Mouse (Mus musculus) kidney, embryonic 14.5 days (tissue): ENCODE data around the gene Cct8. TPM values are rescaled to one million over a fixed set of nuclear protein-coding genes. Genes with fewer than 3 reads are reported as not detected.
"Not testable (repeated sequence)": the region's sequence is repeated elsewhere in the genome, so short reads cannot be mapped to it uniquely, and the experiment has no call there.

ENCODE experiments used
- ATAC-seq: fragments of 200-750 bp; cut with Nextera tagmentation; 2 replicates; pipeline ENCODE4 v1.8.0; 2017; ENCODE audit warnings: moderate number of reproducible peaks, mild to moderate bottlenecking, moderate TSS enrichment, moderate library complexity; ENCODE audit not compliant: low FRiP score, low TSS enrichment
- H3K27ac ChIP-seq: fragments of 300-500 bp; sonication (generic); 2 replicates; pipeline ENCODE4 v1.5.1; 2014; ENCODE audit warnings: low read depth, mild to moderate bottlenecking, low read length, moderate library complexity, mixed read lengths
- H3K27me3 ChIP-seq: fragments of 300-500 bp; sonication (generic); 2 replicates; pipeline ENCODE4 v1.6.1; 2014; ENCODE audit warnings: mild to moderate bottlenecking, low read length; ENCODE audit not compliant: control insufficient read depth, insufficient read depth
- H3K36me3 ChIP-seq: fragments of 300-500 bp; sonication (generic); 2 replicates; pipeline ENCODE4 v1.6.1; 2014; ENCODE audit warnings: low read length, mixed read lengths; ENCODE audit not compliant: control insufficient read depth, insufficient read depth
- H3K4me1 ChIP-seq: fragments of 300-500 bp; sonication (generic); 2 replicates; pipeline ENCODE4 v1.6.1; 2014; ENCODE audit warnings: low read length, mixed read lengths; ENCODE audit not compliant: control insufficient read depth, insufficient read depth
- H3K4me2 ChIP-seq: fragments of 300-500 bp; sonication (generic); replicated peaks from 2 replicates; pipeline ENCODE4 v1.6.1; 2014; ENCODE audit warnings: low read depth, mild to moderate bottlenecking, low read length
- H3K4me3 ChIP-seq: fragments of 300-500 bp; sonication (generic); 2 replicates; pipeline ENCODE4 v1.5.1; 2014; ENCODE audit warnings: mild to moderate bottlenecking, low read length
- H3K9ac ChIP-seq: fragments of 300-500 bp; sonication (generic); 2 replicates; pipeline ENCODE4 v1.6.1; 2014; ENCODE audit warnings: low read depth, mild to moderate bottlenecking, low read length, moderate library complexity
- H3K9me3 ChIP-seq: fragments of 300-500 bp; sonication (generic); 2 replicates; pipeline ENCODE4 v1.6.1; 2016; ENCODE audit warnings: low read length; ENCODE audit not compliant: control insufficient read depth
- WGBS: fragments of 180-500 bp; shearing (Covaris S2); extraction: QIAGEN DNeasy Blood & Tissue Kit; methylation state at CpG from one replicate; pipeline ENCODE4 v1.1.7; 2014; 5-methylcytosine and 5-hydroxymethylcytosine counted together
- polyA plus RNA-seq: library from polyadenylated mRNA; unstranded; fragments of >200 nt; fragmentation: Nextera tagmentation; extraction: Ambion mirVana; gene quantifications from 2 replicates; pipeline ENCODE4 v1.2.1, GENCODE M21; 2014

Gene Cct8
- polyA plus RNA-seq, 1 experiment from 2014 or later = 541 TPM

DNA sequence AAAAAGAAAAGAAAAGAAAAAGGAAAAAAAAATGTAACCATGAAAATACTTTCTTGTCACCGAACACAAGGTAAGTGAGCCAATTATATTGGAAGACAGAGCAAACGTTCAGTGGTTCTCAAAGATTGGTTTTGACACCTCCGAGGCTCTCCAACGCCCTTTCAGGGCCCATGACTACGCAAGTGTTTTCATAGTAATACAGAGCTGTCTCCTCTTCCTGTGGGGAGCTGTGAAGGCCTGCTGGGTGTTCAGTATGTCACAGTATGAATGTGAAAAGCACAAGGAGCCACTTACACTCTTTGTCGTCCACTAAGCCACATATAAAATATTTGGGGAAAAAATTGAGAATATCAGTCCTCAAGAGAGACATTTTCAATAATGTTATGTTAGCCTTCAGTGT is 1.5 kb upstream of the Cct8 start:
- WGBS = 88% methylated on average over 6 of the region's 6 CpGs
- Histone ChIP-seq H3K9ac (no peak overlapping the region), H3K36me3 (peaks cover 21% of the 10 kb centered on the region), H3K4me1 (peaks cover 15% of the 10 kb centered on the region; the same call in 1 of the 2 replicates), H3K4me3 (no peak overlapping the region), H3K9me3 (no peaks in the 10 kb centered on the region), H3K4me2 (no peak overlapping the region), H3K27me3 (no peaks in the 10 kb centered on the region), H3K27ac (no peak overlapping the region)
- ATAC-seq = no peak

DNA sequence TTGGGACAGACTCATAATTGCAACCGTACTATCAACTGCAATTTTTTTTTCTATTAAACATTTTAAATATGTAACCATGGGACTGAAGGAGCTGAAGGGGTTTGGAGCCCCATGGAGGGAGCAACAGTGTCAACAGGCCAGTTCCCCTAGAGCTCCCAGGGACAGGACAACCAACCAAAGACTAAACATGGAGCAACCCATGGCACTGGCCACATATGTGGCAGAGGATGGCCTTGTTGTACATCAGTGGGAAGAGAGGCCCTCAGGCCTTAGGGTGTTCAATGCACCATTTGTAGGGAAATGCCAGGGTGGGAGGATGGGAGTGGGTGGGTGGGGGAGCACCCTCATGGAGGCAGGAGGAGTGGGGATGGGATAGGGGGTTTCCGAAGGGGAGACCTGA is 1.1 kb upstream of the Cct8 start:
- no peak overlapping the region for H3K27ac ChIP-seq

DNA sequence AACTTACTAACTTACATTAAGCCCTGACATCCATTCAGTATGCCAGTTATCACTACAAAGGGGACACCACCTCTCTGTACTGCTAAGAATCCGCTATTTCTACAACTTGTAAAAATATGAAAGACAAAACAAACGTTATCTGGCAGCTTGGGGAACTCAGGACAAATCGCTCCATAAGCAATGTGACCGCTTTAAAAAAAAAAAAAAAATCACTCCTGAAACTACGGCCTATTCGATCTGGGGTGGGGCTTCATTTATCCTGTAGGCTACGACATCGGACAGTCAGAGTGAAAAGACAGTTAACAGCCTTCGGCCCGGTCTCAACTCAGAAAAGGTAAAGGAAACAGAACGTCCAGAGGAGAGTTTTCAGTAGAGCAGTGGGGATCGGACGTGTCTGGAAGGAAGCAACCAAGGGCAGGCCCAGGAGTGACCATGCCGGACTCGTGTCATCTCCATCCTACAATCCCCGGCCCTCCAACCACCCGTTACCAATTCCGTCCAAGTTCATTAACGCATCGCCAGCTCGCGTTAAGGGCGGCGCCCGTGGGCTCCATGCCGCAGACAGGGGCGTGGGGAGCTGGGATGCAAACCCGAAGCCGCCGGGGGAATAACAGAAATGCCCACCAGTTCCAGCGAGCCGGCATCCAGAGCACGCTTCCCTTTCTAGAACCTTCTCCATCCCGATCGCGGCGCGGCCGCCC is 568 bp downstream of the Cct8 start:
- under 1% methylated on average over 39 of the region's 39 CpGs for WGBS
- ATAC-seq = no peak; the same call in 1 of the 2 replicates
- Histone ChIP-seq H3K4me3 (peak overlapping the region; percentile 94), H3K27me3 (no peaks in the 10 kb centered on the region), H3K4me1 (peaks cover 10% of the 10 kb centered on the region; the same call in 1 of the 2 replicates), H3K36me3 (peaks cover 42% of the 10 kb centered on the region), H3K9me3 (no peaks in the 10 kb centered on the region), H3K27ac (peak overlapping the region; percentile 86), H3K4me2 (peak overlapping the region; percentile 85), H3K9ac (peak overlapping the region; percentile 98)

More for the DNA sequence above, 1.1 kb upstream of the Cct8 start:
- peaks cover 15% of the 10 kb centered on the region; the same call in 1 of the 2 replicates for H3K4me1 ChIP-seq
- H3K27me3 ChIP-seq = no peaks in the 10 kb centered on the region
- peak overlapping the region; percentile 54 for H3K4me2 ChIP-seq
- no peak overlapping the region for H3K9ac ChIP-seq
- peak overlapping the region; percentile 94 for H3K4me3 ChIP-seq
- H3K36me3 ChIP-seq = peaks cover 26% of the 10 kb centered on the region
- H3K9me3 ChIP-seq = no peaks in the 10 kb centered on the region
- WGBS = 90% methylated on average over 2 of the region's 2 CpGs
- ATAC-seq = no peak

DNA sequence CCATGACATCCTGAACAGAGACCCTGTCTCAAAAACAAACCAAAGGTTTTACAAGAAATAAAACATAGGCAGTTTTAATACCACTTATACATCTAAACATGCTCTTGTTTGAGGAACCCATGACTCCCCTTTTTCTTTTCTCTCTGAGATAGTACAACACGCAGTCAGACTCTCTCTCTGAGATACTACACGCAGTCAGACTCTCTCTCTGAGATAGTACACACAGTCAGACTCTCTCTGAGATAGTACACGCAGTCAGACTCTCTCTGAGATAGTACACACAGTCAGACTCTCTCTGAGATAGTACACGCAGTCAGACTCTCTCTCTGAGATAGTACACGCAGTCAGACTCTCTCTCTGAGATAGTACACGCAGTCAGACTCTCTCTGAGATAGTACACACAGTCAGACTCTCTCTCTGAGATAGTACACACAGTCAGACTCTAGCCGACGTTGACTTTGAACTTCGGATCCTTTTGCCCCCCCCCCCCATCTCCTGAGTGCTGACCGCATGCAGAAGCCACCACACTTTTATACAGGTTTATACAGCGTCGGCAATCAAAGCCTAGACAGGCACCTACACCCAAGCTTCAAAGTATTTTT is 3.4 kb downstream of the Cct8 start:
- not testable (repeated sequence) for ATAC-seq, H3K27ac ChIP-seq, H3K9me3 ChIP-seq, H3K4me2 ChIP-seq, H3K27me3 ChIP-seq, H3K4me3 ChIP-seq, H3K9ac ChIP-seq, H3K4me1 ChIP-seq
- peaks cover 69% of the 10 kb centered on the region for H3K36me3 ChIP-seq
- 96% methylated on average over 12 of the region's 12 CpGs for WGBS

DNA sequence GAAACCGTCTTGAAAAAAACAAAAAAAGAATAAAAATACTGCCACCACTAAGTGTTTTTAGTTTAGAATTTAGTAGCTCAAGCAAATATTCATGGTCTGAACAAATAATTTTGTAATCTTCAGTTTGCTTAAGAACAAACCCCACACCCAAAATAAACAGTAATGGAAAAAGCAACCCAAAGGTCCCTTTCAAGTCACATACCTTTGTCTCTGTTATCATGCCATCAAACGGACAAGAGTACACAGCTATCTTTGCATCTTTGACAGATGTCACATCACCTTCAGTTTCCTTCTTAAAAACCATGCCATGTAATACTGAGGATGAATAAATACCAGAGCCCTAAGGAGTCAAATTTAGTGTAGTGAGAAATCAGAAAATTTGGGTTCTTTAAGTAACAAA is 7.1 kb downstream of the Cct8 start:
- Histone ChIP-seq H3K9ac (no peak overlapping the region), H3K4me2 (no peak overlapping the region), H3K27ac (no peak overlapping the region), H3K36me3 (peaks cover 96% of the 10 kb centered on the region), H3K9me3 (no peaks in the 10 kb centered on the region), H3K4me3 (no peak overlapping the region), H3K4me1 (no peaks in the 10 kb centered on the region), H3K27me3 (no peaks in the 10 kb centered on the region)
- 86% methylated on average over 2 of the region's 2 CpGs for WGBS
- ATAC-seq = no peak

DNA sequence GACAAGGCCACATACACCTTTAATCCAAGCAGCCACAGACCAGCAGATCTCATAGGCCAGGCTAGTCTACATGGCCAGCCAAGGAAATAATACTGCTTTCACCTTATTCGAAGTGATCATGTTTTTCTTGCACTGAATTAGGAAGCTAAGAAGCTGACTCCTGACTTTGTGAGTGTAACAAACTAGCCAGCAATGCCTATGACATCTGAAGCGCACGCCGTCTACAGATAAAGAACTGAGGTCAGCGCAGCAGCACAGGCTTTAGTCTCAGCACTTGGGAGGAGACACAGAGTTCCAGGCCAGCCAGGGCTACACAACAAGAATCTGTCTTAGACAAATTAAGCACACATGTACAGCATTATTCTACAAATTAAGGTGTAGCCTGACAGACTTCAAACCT is 8.9 kb downstream of the Cct8 start:
- 91% methylated on average over 5 of the region's 5 CpGs for WGBS

DNA sequence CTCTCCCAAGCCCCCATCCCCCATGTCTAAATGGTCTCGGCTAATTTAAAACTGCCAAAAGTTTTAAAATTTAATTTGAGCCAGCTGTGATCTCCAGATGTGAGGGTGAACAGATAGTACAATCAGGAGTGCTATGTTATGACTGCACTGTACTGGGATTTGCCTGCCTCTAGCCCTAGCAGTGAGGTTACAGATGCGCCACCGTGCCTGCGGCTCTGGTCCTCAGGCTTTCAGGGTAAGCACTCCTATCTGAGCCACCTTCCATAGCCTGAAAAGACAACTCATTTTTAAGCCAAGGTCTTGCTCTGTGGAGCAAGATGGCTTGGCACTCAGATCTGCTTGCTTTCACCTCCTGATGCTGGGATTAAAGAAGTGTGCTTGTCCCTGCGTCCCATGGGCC is 11.3 kb downstream of the Cct8 start:
- H3K4me1 ChIP-seq = no peaks in the 10 kb centered on the region
- H3K4me2 ChIP-seq = no peak overlapping the region
- H3K27ac ChIP-seq = no peak overlapping the region
- no peak overlapping the region for H3K4me3 ChIP-seq
- 91% methylated on average over 5 of the region's 5 CpGs for WGBS
- H3K9me3 ChIP-seq = no peaks in the 10 kb centered on the region
- H3K36me3 ChIP-seq = peaks cover 86% of the 10 kb centered on the region
- no peak overlapping the region for H3K9ac ChIP-seq
- ATAC-seq = peak; percentile 52; the same call in 1 of the 2 replicates
- H3K27me3 ChIP-seq = no peaks in the 10 kb centered on the region

More for the DNA sequence above, 8.9 kb downstream of the Cct8 start:
- Histone ChIP-seq H3K27ac (no peak overlapping the region), H3K4me3 (no peak overlapping the region), H3K36me3 (peaks cover 95% of the 10 kb centered on the region), H3K27me3 (no peaks in the 10 kb centered on the region), H3K9me3 (no peaks in the 10 kb centered on the region), H3K9ac (no peak overlapping the region), H3K4me1 (no peaks in the 10 kb centered on the region), H3K4me2 (no peak overlapping the region)
- no peak for ATAC-seq

DNA sequence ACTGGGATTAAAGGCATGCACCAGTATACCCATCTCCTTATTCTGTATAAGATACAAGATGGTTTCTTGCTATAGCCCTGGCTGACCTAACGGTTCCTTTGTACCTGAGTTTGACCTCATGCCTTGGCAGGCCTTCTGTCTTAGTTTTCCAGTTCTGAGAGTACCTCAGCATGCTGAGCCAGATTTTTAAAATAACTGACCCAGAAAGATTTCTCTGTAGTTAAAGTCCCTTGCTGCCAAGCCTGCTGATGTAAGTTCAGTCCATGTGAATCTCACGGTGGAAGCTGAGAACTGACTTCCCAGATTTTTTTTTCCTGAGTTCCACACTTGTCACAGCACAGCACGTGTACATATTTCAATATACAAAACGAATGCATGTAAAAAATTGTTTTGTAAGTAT is 25.1 kb downstream of the Cct8 start:
- ATAC-seq = no peak
- Histone ChIP-seq H3K36me3 (peaks cover 72% of the 10 kb centered on the region), H3K9me3 (no peaks in the 10 kb centered on the region), H3K9ac (no peak overlapping the region), H3K4me1 (no peaks in the 10 kb centered on the region), H3K27me3 (no peaks in the 10 kb centered on the region), H3K27ac (no peak overlapping the region), H3K4me2 (no peak overlapping the region), H3K4me3 (no peak overlapping the region)
- WGBS = 89% methylated on average over 4 of the region's 4 CpGs

DNA sequence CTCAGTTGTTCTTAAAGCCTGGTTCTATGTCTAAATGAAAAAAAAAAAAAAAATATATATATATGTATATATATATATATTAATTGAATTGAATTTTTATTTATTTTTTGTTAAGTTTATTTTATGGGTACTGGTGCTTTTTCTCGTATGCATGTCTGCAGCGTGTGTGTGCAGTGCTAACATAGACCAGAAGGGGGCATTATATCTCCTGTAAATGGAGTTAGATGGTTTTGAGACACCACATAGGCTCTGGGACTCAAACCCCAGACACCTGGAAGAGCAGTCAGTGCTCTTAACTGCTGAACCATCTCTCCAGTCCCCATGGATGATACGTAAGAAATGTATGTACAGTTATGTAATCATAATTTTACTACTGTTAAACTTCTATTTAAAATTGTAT is 36.9 kb downstream of the Cct8 start:
- no peak for ATAC-seq
- whole genome bisulfite sequencing = 96% methylated on average over 3 of the region's 3 CpGs

More for the DNA sequence above, 36.9 kb downstream of the Cct8 start:
- Histone ChIP-seq H3K9me3 (no peaks in the 10 kb centered on the region), H3K4me3 (no peak overlapping the region), H3K27ac (no peak overlapping the region), H3K4me2 (no peak overlapping the region), H3K27me3 (no peaks in the 10 kb centered on the region), H3K4me1 (peaks cover 12% of the 10 kb centered on the region; the same call in 1 of the 2 replicates), H3K9ac (no peak overlapping the region), H3K36me3 (peaks cover 36% of the 10 kb centered on the region)
